Mouse (Mus musculus): ENCODE data around the gene Kdm4b. TPM values are rescaled to one million over a fixed set of nuclear protein-coding genes. Genes with fewer than 3 reads are reported as not detected.

Kdm4b gene
- polyA plus RNA-seq, 1 experiment from 2014 or later, result 24.1 TPM

GRCm38 (mm10) chr17:56302363-56302996 is 23.4 kb upstream of the Kdm4b start:
- H3K27ac ChIP-seq (replicated peaks in 1 of 2; ENCODE audit: control insufficient read depth in 1 of 2, insufficient read depth in 1 of 2, low read depth in 2 of 2, low read length in 2 of 2), result peak overlapping the region; percentile 80 to 81
- peaks cover 25% of the 10 kb centered on the region for H3K36me3 ChIP-seq (ENCODE audit: control insufficient read depth, insufficient read depth, low read length)
- H3K9ac ChIP-seq (ENCODE audit: low read length), result peak overlapping the region; percentile 84
- H3K4me1 ChIP-seq (ENCODE audit: control insufficient read depth in 2 of 2, insufficient read depth in 2 of 2, low read length in 2 of 2), result peaks cover 16 to 29% of the 10 kb centered on the region in 2 experiments
- ATAC-seq (ENCODE audit: insufficient number of reproducible peaks, insufficient read depth, low FRiP score, low read depth), result 0 out of 2 replicates have a peak, but pooled peaks have one; percentile 7
- H3K27me3 ChIP-seq (ENCODE audit: control insufficient read depth, insufficient read depth, low read length), result no peaks in the 10 kb centered on the region
- WGBS, result 28% methylated on average over 13 of the region's 13 CpGs
- H3K4me3 ChIP-seq (ENCODE audit: control insufficient read depth in 1 of 2, insufficient read depth in 1 of 2, low read depth in 1 of 2, low read length in 2 of 2), result peak overlapping the region in 1 of 2 experiments; percentile 68; a peak in 1 of 4 replicates
- peak overlapping the region; percentile 99 for H3K4me2 ChIP-seq (ENCODE audit: low read length)
- H3K9me3 ChIP-seq (ENCODE audit: control insufficient read depth, low read length), result no peaks in the 10 kb centered on the region

- Histone ChIP-seq H3K27ac (replicated peaks in 1 of 2; ENCODE audit: control insufficient read depth in 1 of 2, insufficient read depth in 1 of 2, low read depth in 2 of 2, low read length in 2 of 2) (peak within 1 kb of the TSS; percentile 80 to 81), H3K9me3 (ENCODE audit: control insufficient read depth, low read length) (no peaks in the 10 kb centered on the region), H3K27me3 (ENCODE audit: control insufficient read depth, insufficient read depth, low read length) (no peaks in the 10 kb centered on the region), H3K36me3 (ENCODE audit: control insufficient read depth, insufficient read depth, low read length) (peaks cover 33% of the 10 kb centered on the region), H3K4me1 (ENCODE audit: control insufficient read depth in 2 of 2, insufficient read depth in 2 of 2, low read length in 2 of 2) (peaks cover 16 to 29% of the 10 kb centered on the region in 2 experiments), H3K9ac (ENCODE audit: low read length) (peak within 1 kb of the TSS; percentile 84), H3K4me2 (ENCODE audit: low read length) (peak within 1 kb of the TSS; percentile 99), H3K4me3 (ENCODE audit: control insufficient read depth in 1 of 2, insufficient read depth in 1 of 2, low read depth in 1 of 2, low read length in 2 of 2) (peak within 1 kb of the TSS; percentile 57 to 68)
- ATAC-seq (ENCODE audit: insufficient number of reproducible peaks, insufficient read depth, low FRiP score, low read depth), result peak; percentile 82
- under 1% methylated on average over 43 of the region's 43 CpGs for WGBS
Measured at GRCm38 (mm10) chr17:56303160-56303846, 22.6 kb upstream of the Kdm4b start, which contains the start of gene Uhrf1. TSS of gene Uhrf1 (plus strand) at chr17:56303321.

GRCm38 (mm10) chr17:56303847-56304586 is 21.8 kb upstream of the Kdm4b start:
- peak overlapping the region; percentile 73 to 80 for H3K27ac ChIP-seq (replicated peaks in 1 of 2; ENCODE audit: control insufficient read depth in 1 of 2, insufficient read depth in 1 of 2, low read depth in 2 of 2, low read length in 2 of 2)
- peak; percentile 90 for ATAC-seq (ENCODE audit: insufficient number of reproducible peaks, insufficient read depth, low FRiP score, low read depth)
- WGBS, result under 1% methylated on average over 67 of the region's 68 CpGs
- H3K4me3 ChIP-seq (ENCODE audit: control insufficient read depth in 1 of 2, insufficient read depth in 1 of 2, low read depth in 1 of 2, low read length in 2 of 2), result peak overlapping the region; percentile 57 to 68
- H3K4me2 ChIP-seq (ENCODE audit: low read length), result peak overlapping the region; percentile 99
- no peaks in the 10 kb centered on the region for H3K27me3 ChIP-seq (ENCODE audit: control insufficient read depth, insufficient read depth, low read length)
- peaks cover 16 to 29% of the 10 kb centered on the region in 2 experiments for H3K4me1 ChIP-seq (ENCODE audit: control insufficient read depth in 2 of 2, insufficient read depth in 2 of 2, low read length in 2 of 2)
- peaks cover 40% of the 10 kb centered on the region for H3K36me3 ChIP-seq (ENCODE audit: control insufficient read depth, insufficient read depth, low read length)
- peak overlapping the region; percentile 84 for H3K9ac ChIP-seq (ENCODE audit: low read length)
- no peaks in the 10 kb centered on the region for H3K9me3 ChIP-seq (ENCODE audit: control insufficient read depth, low read length)

- Histone ChIP-seq H3K4me3 (ENCODE audit: control insufficient read depth in 1 of 2, insufficient read depth in 1 of 2, low read depth in 1 of 2, low read length in 2 of 2) (peak overlapping the region; percentile 57 to 68), H3K4me1 (ENCODE audit: control insufficient read depth in 2 of 2, insufficient read depth in 2 of 2, low read length in 2 of 2) (peaks cover 16 to 29% of the 10 kb centered on the region in 2 experiments), H3K9me3 (ENCODE audit: control insufficient read depth, low read length) (no peaks in the 10 kb centered on the region), H3K9ac (ENCODE audit: low read length) (peak overlapping the region; percentile 84), H3K27ac (replicated peaks in 1 of 2; ENCODE audit: control insufficient read depth in 1 of 2, insufficient read depth in 1 of 2, low read depth in 2 of 2, low read length in 2 of 2) (no peak overlapping the region), H3K4me2 (ENCODE audit: low read length) (peak overlapping the region; percentile 99), H3K27me3 (ENCODE audit: control insufficient read depth, insufficient read depth, low read length) (no peaks in the 10 kb centered on the region), H3K36me3 (ENCODE audit: control insufficient read depth, insufficient read depth, low read length) (peaks cover 47% of the 10 kb centered on the region)
- WGBS, result 24% methylated on average over 11 of the region's 11 CpGs
- no peak for ATAC-seq (ENCODE audit: insufficient number of reproducible peaks, insufficient read depth, low FRiP score, low read depth)
Measured at GRCm38 (mm10) chr17:56304718-56305117, 21.1 kb upstream of the Kdm4b start.

GRCm38 (mm10) chr17:56305156-56305555 is 20.7 kb upstream of the Kdm4b start:
- H3K9ac ChIP-seq (ENCODE audit: low read length), result peak overlapping the region; percentile 84
- ATAC-seq (ENCODE audit: insufficient number of reproducible peaks, insufficient read depth, low FRiP score, low read depth), result no peak
- 41% methylated on average over 9 of the region's 9 CpGs for WGBS
- no peak overlapping the region for H3K27ac ChIP-seq (replicated peaks in 1 of 2; ENCODE audit: control insufficient read depth in 1 of 2, insufficient read depth in 1 of 2, low read depth in 2 of 2, low read length in 2 of 2)
- H3K4me3 ChIP-seq (ENCODE audit: control insufficient read depth in 1 of 2, insufficient read depth in 1 of 2, low read depth in 1 of 2, low read length in 2 of 2), result peak overlapping the region; percentile 57 to 68; a peak in 3 of 4 replicates
- H3K4me1 ChIP-seq (ENCODE audit: control insufficient read depth in 2 of 2, insufficient read depth in 2 of 2, low read length in 2 of 2), result peaks cover 16 to 29% of the 10 kb centered on the region in 2 experiments
- peaks cover 51% of the 10 kb centered on the region for H3K36me3 ChIP-seq (ENCODE audit: control insufficient read depth, insufficient read depth, low read length)
- no peaks in the 10 kb centered on the region for H3K9me3 ChIP-seq (ENCODE audit: control insufficient read depth, low read length)
- peak overlapping the region; percentile 99 for H3K4me2 ChIP-seq (ENCODE audit: low read length)
- H3K27me3 ChIP-seq (ENCODE audit: control insufficient read depth, insufficient read depth, low read length), result no peaks in the 10 kb centered on the region

- 0 out of 2 replicates have a peak overlapping the region, but pooled peaks have one; percentile 84 for H3K9ac ChIP-seq (ENCODE audit: low read length)
- no peak for ATAC-seq (ENCODE audit: insufficient number of reproducible peaks, insufficient read depth, low FRiP score, low read depth)
- H3K27me3 ChIP-seq (ENCODE audit: control insufficient read depth, insufficient read depth, low read length), result no peaks in the 10 kb centered on the region
- 53% methylated on average over 8 of the region's 8 CpGs for WGBS
- peaks cover 58% of the 10 kb centered on the region for H3K36me3 ChIP-seq (ENCODE audit: control insufficient read depth, insufficient read depth, low read length)
- H3K4me1 ChIP-seq (ENCODE audit: control insufficient read depth in 2 of 2, insufficient read depth in 2 of 2, low read length in 2 of 2), result peaks cover 16 to 29% of the 10 kb centered on the region in 2 experiments
- no peaks in the 10 kb centered on the region for H3K9me3 ChIP-seq (ENCODE audit: control insufficient read depth, low read length)
- no peak overlapping the region for H3K27ac ChIP-seq (replicated peaks in 1 of 2; ENCODE audit: control insufficient read depth in 1 of 2, insufficient read depth in 1 of 2, low read depth in 2 of 2, low read length in 2 of 2)
- peak overlapping the region; percentile 99 for H3K4me2 ChIP-seq (ENCODE audit: low read length)
- no peak overlapping the region; a peak in 1 of 4 replicates for H3K4me3 ChIP-seq (ENCODE audit: control insufficient read depth in 1 of 2, insufficient read depth in 1 of 2, low read depth in 1 of 2, low read length in 2 of 2)
Measured at GRCm38 (mm10) chr17:56305826-56306225, 20.0 kb upstream of the Kdm4b start.

- H3K27me3 ChIP-seq (ENCODE audit: control insufficient read depth, insufficient read depth, low read length), result no peaks in the 10 kb centered on the region
- no peak overlapping the region for H3K4me3 ChIP-seq (ENCODE audit: control insufficient read depth in 1 of 2, insufficient read depth in 1 of 2, low read depth in 1 of 2, low read length in 2 of 2)
- WGBS, result 66% methylated on average over 6 of the region's 6 CpGs
- peaks cover 81% of the 10 kb centered on the region for H3K36me3 ChIP-seq (ENCODE audit: control insufficient read depth, insufficient read depth, low read length)
- no peak overlapping the region; the same call in 1 of the 2 replicates for H3K9ac ChIP-seq (ENCODE audit: low read length)
- no peak overlapping the region for H3K27ac ChIP-seq (replicated peaks in 1 of 2; ENCODE audit: control insufficient read depth in 1 of 2, insufficient read depth in 1 of 2, low read depth in 2 of 2, low read length in 2 of 2)
- ATAC-seq (ENCODE audit: insufficient number of reproducible peaks, insufficient read depth, low FRiP score, low read depth), result no peak
- peaks cover 8 to 21% of the 10 kb centered on the region in 2 experiments for H3K4me1 ChIP-seq (ENCODE audit: control insufficient read depth in 2 of 2, insufficient read depth in 2 of 2, low read length in 2 of 2)
- H3K9me3 ChIP-seq (ENCODE audit: control insufficient read depth, low read length), result no peaks in the 10 kb centered on the region
- H3K4me2 ChIP-seq (ENCODE audit: low read length), result no peak overlapping the region
Measured at GRCm38 (mm10) chr17:56308088-56308487, 17.8 kb upstream of the Kdm4b start.
